Mouse (Mus musculus): ENCODE data around the gene Prr15. TPM values are rescaled to one million over a fixed set of nuclear protein-coding genes. Genes with fewer than 3 reads are reported as not detected.

Prr15 gene
- polyA plus RNA-seq, 1 experiment from 2014 or later: 0.21 TPM

DNA sequence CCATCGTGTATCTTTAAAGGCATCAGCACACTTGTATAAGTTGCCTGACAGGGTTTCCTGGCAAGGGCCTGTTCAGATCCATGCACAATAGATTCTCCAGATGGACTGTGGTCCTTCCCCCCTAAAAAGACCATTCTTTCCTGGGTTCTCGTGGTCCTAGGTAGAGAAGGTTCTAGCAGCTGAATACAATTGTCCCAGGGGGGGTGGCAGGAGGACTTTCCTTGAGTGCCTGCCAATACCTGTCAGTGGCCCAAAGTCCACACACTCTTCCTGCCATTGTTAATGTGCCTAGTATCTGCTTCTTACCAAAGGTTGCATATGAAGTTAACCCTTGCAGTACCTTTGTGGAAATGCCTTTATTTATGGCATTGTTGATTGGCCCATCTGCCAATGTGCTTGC lies 28.4 kb upstream of the Prr15 start:
- CTCF ChIA-PET: interaction anchor here (0.8 to 1.3 kb wide), 2 partner anchors 16 to 19 kb away, joined by 3 to 4 read pairs; no protein-coding TSS in a partner anchor
- DNase-seq (ENCODE audit: low read depth, low spot score): no peak
- TF ChIP-seq CTCF (IDR thresholded peaks at IDR 0.05): no peak
- POLR2A ChIA-PET: interaction anchor here (1.4 kb wide), 1 partner anchor 13 kb away, joined by 3 read pairs; no protein-coding TSS in a partner anchor
- ATAC-seq: no peak
- no peaks in the 10 kb centered on the region for H3K27me3 ChIP-seq
- in situ Hi-C loops (cut with MboI; ENCODE audit: low pct_unique_long_range_greater_than_20kb): no loop called here

DNA sequence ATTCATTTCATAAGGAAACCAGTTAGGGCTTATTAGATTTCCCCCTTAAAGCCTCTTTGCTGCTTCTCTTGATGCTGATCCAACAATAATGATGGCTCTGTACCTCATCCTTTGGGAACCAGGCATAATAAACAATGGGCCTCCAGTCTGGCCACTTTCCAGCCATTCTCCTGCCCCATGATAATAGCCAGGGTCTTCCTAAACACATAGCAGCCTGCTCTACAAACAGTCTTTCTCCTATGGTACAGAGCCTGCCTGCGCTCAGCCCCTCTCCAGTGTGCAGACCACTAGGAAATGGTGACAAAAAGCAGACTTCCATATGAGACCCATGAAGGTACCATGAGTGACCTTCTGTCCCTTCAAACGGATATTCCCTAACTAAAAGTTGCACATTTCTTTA lies 26.2 kb upstream of the Prr15 start:
- POLR2A ChIA-PET: interaction anchor here (0.9 kb wide), 1 partner anchor 10 kb away, joined by 3 read pairs; no protein-coding TSS in a partner anchor
- DNase-seq (ENCODE audit: low read depth, low spot score) (no peak), ATAC-seq (no peak)
- in situ Hi-C loops (cut with MboI; ENCODE audit: low pct_unique_long_range_greater_than_20kb): no loop called here
- CTCF ChIA-PET: interaction anchor here (2.0 kb wide), 1 partner anchor 15 kb away, joined by 5 read pairs; no protein-coding TSS in a partner anchor
- no peaks in the 10 kb centered on the region for H3K27me3 ChIP-seq
- no peak for TF ChIP-seq CTCF (IDR thresholded peaks at IDR 0.05)

DNA sequence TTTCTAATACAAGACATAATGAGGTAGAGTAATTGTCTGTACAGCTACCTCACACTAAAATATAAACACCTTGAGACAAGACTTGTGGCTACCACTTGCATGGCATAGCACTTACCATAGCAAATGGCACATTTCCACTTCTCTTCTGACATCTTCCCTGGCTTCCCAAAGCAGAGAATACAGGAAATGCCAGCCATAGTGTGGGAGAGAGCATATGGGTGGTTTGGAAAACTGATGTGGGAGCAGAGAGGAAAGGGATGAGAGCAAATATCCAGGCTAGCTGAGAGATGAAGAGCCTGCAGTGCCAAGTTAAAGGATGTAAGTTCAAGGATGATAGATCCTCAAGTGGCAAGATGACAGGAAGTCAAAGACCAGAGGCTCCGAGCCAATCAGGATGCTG lies 19.9 kb upstream of the Prr15 start:
- TF ChIP-seq CTCF (IDR thresholded peaks at IDR 0.05): no peak
- in situ Hi-C loops (cut with MboI; ENCODE audit: low pct_unique_long_range_greater_than_20kb): no loop called here
- ATAC-seq (no peak), DNase-seq (ENCODE audit: low read depth, low spot score) (no peak)
- no peaks in the 10 kb centered on the region for H3K27me3 ChIP-seq
- ChIA-PET POLR2A (no interaction called here), CTCF (no interaction called here)

DNA sequence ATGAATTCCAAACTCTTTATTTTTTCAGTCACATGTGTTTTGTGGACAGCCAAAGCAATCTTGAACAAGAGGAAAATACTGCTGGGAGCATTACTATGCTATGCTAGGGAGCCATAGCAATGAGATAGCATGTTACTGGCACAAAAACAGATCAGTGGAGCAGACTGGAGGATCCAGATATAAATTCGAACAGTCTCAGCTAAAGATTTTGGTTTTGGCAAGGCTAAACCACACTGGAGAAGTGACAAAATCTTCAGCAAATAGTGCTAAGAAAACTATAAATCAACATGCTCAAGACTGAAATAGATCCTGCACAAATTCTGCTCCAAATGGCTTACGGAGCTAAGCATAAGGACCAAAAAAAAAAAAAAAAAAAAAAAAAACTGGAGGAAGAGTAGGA lies 12.6 kb upstream of the Prr15 start:
- TF ChIP-seq CTCF (IDR thresholded peaks at IDR 0.05): no peak
- POLR2A ChIA-PET: no interaction called here

DNA sequence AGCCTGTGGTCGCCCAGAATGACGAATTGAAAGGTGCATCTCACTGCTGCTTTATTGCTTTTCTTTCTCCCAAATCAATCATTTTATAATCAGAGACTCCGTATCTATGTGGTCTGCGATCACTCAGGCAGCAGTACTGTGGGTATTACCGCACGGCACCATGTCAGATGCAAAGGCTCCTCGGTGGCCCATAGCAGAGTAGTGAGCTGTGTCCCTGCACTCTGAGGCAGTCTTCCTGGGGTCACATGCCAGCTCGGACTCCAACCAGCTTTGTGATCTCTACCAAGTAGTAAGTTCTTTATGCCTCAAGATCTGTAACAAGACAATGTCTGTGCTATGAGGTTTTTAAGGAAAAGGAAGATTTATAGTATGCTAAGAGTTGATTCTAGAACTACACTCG lies 7.0 kb upstream of the Prr15 start:
- DNase-seq (ENCODE audit: low read depth, low spot score) (no peak), ATAC-seq (no peak)
- POLR2A ChIA-PET: no interaction called here
- in situ Hi-C loops (cut with MboI; ENCODE audit: low pct_unique_long_range_greater_than_20kb): no loop called here
- no peaks in the 10 kb centered on the region for H3K27me3 ChIP-seq
- TF ChIP-seq CTCF (IDR thresholded peaks at IDR 0.05): no peak
- CTCF ChIA-PET: interaction anchor here (1.4 kb wide), 1 partner anchor 44 kb away, joined by 4 read pairs; no protein-coding TSS in a partner anchor

More for the DNA sequence above, 12.6 kb upstream of the Prr15 start:
- in situ Hi-C loops (cut with MboI; ENCODE audit: low pct_unique_long_range_greater_than_20kb): no loop called here
- CTCF ChIA-PET: interaction anchor here (0.8 to 1.3 kb wide), 2 partner anchors 15 to 54 kb away, joined by 3 to 4 read pairs; no protein-coding TSS in a partner anchor
- DNase-seq (ENCODE audit: low read depth, low spot score) (no peak), ATAC-seq (no peak)
- H3K27me3 ChIP-seq: no peaks in the 10 kb centered on the region

DNA sequence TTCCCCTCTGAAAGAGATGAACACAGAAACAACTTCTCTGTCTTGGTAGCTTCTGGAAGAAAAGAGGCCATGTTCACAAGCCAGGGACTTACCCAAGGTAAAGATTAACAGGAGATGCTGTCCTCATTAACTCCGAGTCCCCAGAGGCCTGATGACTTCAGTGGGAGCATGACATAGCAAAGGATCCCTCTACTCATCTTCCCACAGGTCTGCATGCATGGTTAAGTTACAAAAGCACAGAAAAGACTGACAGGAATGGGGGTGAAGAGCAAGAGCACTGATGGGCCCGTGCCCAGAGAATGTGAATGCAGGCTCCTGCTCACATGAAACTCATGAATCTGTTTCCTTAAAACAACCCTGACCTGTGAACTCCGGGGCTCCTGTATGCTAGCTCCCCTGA lies 6.4 kb upstream of the Prr15 start:
- peak; percentile 51 for ATAC-seq
- peak; percentile 90 for DNase-seq (ENCODE audit: low read depth, low spot score)
- no peaks in the 10 kb centered on the region for H3K27me3 ChIP-seq
- TF ChIP-seq CTCF (IDR thresholded peaks at IDR 0.05): no peak
- ChIA-PET POLR2A (no interaction called here), CTCF (interaction anchor here (1.4 kb wide), 1 partner anchor 43 kb away, joined by 4 read pairs; no protein-coding TSS in a partner anchor)
- in situ Hi-C loops (cut with MboI; ENCODE audit: low pct_unique_long_range_greater_than_20kb): no loop called here

DNA sequence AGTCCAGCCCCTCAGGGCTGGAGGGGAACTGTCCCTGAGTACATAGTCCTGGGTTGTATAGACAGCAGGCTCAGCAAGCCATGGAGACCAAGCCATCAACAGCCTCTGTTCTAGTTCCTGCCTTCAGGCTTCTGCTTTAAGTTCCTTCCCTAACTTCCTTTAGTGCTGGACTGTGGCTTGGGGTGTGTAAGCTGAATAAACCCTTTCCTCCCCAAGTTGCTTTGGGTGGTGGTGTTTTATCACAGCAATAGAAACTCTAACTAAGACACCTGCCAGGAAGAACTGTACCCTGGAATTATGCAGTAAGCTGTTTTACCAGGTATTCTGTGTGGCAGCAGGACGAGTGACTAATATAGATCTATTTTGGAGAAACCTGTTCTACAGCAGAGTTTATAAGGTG lies 5.4 kb upstream of the Prr15 start:
- ATAC-seq: no peak
- in situ Hi-C loops (cut with MboI; ENCODE audit: low pct_unique_long_range_greater_than_20kb): no loop called here
- CTCF ChIA-PET: interaction anchor here (1.3 kb wide), 1 partner anchor 27 kb away, joined by 3 read pairs; no protein-coding TSS in a partner anchor

DNA sequence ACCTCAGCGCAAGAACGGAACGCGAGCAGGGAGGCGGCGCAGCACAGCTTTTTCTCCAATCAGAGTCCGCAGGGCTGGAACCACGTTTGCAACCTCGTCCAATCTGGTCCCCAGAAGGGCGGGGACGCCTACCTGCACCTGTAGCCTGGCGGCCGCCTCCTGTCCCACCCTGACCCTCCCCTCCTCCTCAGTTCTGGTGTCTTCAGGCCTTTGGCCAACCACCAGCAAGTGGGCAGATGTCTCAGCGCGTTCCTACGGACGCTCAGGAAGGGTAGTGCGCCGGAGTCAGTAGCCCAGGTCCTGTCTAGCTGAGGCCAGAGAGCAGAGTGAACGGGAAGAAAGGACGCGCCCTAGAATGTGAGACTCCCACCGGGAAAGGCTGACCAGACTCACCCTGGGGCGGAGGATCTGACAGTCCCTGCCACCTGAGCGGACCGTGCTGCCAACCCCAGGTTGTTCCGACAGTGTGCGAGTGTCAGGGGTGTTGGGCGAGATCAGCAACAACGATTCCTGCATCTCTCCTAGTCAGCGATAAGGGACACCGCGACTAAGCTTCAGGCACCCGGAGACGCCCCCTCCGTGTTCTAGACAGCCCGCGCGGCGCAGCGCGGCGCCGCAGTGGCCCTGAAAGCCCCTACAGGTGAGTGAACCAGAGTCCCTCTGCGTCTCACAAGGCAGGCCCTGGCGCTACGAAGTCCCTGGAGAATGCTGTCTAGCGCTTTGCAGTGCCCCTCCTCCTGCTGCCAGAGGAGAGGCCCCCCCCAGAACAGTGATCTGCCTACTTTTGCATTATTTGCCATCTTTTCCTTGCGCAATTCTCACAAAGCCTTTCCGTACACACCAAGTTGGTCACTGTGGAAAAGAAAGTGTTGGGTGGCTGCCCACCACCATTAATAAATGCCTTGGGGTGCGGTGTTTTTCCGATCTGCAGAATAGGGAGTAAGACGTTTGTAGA lies 1.3 kb downstream of the Prr15 start:
- no peak for ATAC-seq
- no peaks in the 10 kb centered on the region for H3K27me3 ChIP-seq
- DNase-seq (ENCODE audit: low read depth, low spot score): no peak
- in situ Hi-C loops (cut with MboI; ENCODE audit: low pct_unique_long_range_greater_than_20kb): no loop called here
- TF ChIP-seq CTCF (IDR thresholded peaks at IDR 0.05): no peak
- ChIA-PET CTCF (no interaction called here), POLR2A (no interaction called here)

More for the DNA sequence above, 5.4 kb upstream of the Prr15 start:
- DNase-seq (ENCODE audit: low read depth, low spot score): no peak
- no peaks in the 10 kb centered on the region for H3K27me3 ChIP-seq
- no peak for TF ChIP-seq CTCF (IDR thresholded peaks at IDR 0.05)
- POLR2A ChIA-PET: no interaction called here

DNA sequence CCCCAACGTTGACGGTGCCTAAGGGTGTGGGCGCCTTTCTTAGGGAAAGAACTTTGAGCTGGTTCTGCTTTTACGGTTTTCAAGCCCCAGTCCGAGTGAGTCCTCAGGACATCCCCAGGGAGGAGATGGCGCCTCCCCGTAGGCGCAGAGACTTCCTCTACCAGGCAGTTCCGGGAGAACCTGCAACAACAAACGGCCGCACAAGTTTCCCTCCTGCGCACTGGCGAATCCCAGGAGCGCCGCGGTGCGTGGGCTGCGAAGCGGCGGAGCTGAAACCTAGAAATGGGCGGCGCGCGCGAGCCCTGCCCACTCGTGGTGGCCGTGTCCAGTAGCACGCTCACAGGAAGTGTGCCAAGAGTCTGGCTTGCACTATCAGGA lies 2.0 kb downstream of the Prr15 start:
- ATAC-seq (no peak), DNase-seq (ENCODE audit: low read depth, low spot score) (no peak)
- ChIA-PET CTCF (no interaction called here), POLR2A (no interaction called here)
- no peaks in the 10 kb centered on the region for H3K27me3 ChIP-seq
- in situ Hi-C loops (cut with MboI; ENCODE audit: low pct_unique_long_range_greater_than_20kb): no loop called here
- TF ChIP-seq CTCF (IDR thresholded peaks at IDR 0.05): no peak

DNA sequence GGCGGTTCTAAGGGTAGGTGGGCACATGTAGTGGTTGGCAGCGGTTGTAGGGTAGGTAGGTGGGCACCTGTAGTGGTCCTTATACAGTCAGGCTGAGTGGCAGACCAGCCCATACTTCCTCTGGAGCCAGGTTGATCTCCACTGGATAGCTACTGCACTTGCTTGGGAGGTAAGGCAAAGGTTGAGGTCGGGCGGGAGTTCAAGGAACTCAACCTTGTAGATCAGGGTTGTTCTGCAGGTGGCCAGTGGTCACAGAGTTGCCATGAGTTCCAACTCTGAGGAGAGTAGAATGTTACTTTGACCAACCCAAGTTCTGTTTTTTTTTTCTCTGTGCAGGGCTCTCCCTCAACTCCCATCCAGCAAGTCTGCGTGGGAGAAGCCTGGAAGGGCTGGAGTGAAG lies 3.1 kb downstream of the Prr15 start:
- ChIA-PET CTCF (interaction anchor here (1.2 kb wide), 1 partner anchor 23 kb away, joined by 3 read pairs; no protein-coding TSS in a partner anchor), POLR2A (interaction anchor here (0.7 kb wide), 1 partner anchor 39 kb away, joined by 4 read pairs; no protein-coding TSS in a partner anchor)
- in situ Hi-C loops (cut with MboI; ENCODE audit: low pct_unique_long_range_greater_than_20kb): no loop called here
- ATAC-seq (no peak), DNase-seq (ENCODE audit: low read depth, low spot score) (no peak)
- no peak for TF ChIP-seq CTCF (IDR thresholded peaks at IDR 0.05)
- H3K27me3 ChIP-seq: no peaks in the 10 kb centered on the region

DNA sequence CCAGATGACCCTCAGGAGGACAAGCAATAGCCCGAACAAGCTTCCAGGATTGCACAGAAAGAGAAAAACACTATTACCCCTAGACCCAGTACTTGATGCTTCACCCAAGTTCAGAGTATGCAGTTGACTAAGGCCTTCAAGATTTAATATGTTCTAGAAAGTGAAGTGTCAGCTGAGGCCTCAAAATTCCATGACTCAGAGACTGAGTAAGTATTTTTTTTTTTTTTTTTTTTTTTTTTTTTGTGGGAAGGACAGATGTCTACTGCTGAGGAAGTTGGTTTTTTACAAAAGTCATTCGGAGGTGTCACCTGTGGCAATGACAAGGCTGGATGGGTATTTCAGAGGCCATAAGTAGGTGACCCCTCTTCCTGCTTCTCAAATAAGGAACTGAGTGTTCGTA lies 4.0 kb downstream of the Prr15 start:
- CTCF ChIA-PET: interaction anchor here (1.2 kb wide), 1 partner anchor 23 kb away, joined by 3 read pairs; no protein-coding TSS in a partner anchor
- no peak for TF ChIP-seq CTCF (IDR thresholded peaks at IDR 0.05)
- DNase-seq (ENCODE audit: low read depth, low spot score): no peak
- no peak for ATAC-seq
- in situ Hi-C loops (cut with MboI; ENCODE audit: low pct_unique_long_range_greater_than_20kb): no loop called here
- H3K27me3 ChIP-seq: no peaks in the 10 kb centered on the region
- POLR2A ChIA-PET: interaction anchor here (0.7 kb wide), 1 partner anchor 38 kb away, joined by 4 read pairs; no protein-coding TSS in a partner anchor

Measured in Patski (cell line).